Mouse (Mus musculus): ENCODE data around the gene Zfp629. TPM values are rescaled to one million over a fixed set of nuclear protein-coding genes. Genes with fewer than 3 reads are reported as not detected.
A peak's percentile ranks its signal among the peaks of the same experiment; 100 is the strongest.

Gene Zfp629
- polyA plus RNA-seq, 1 experiment from 2014 or later, result 20.4 TPM

DNA sequence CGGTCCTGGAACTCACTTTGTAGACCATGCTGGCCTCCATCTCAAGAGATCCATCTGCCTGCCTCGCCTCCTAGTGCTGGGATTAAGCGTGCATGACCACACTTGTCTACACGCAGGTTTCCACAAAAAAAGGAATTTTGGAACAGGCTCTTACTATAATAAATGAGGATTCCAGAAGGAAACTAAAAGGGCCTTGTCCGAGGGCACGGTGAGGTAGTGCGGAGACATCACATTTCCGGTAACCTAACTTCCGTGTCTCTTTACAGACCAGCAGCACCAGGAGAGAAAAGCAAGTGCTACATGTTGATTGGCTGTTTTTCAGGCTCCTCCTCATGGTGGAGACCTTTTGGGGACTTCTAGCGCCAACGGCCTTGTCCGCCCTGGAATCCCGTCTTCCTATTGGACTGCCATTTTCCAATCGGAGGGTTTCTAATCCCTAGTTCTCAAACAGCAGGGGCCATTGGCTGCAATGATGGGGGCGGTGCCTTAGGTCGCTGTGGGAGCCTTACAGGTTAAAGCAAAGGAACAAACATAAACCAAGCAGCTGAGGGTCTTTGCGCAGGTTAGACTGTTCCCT, 42.6 kb downstream of the Zfp629 start, which contains the start of gene Phkg2:
Gene Phkg2 (plus strand): TSS at position 446 of the 577 bp plus-strand sequence.
- Histone ChIP-seq H3K4me2 (ENCODE audit: low read depth, low read length) (peak within 1 kb of the TSS; percentile 87), H3K9ac (replicated peaks; ENCODE audit: low read depth, low read length) (peak within 1 kb of the TSS; percentile 61), H3K4me1 (ENCODE audit: control insufficient read depth, insufficient read depth, low read length) (peaks cover 17% of the 10 kb centered on the region), H3K27ac (ENCODE audit: low read depth, low read length) (peak within 1 kb of the TSS; percentile 71), H3K4me3 (ENCODE audit: low read depth, low read length) (peak within 1 kb of the TSS; percentile 63), H3K27me3 (ENCODE audit: control insufficient read depth, insufficient read depth, low read length) (no peaks in the 10 kb centered on the region), H3K36me3 (ENCODE audit: control insufficient read depth, insufficient read depth, low read length) (peaks cover 7% of the 10 kb centered on the region; the same call in 1 of the 2 replicates), H3K9me3 (ENCODE audit: control insufficient read depth, low read length) (no peaks in the 10 kb centered on the region)
- under 1% methylated on average over 17 of the region's 17 CpGs for WGBS
- peak; percentile 98 for ATAC-seq (ENCODE audit: low read depth)

- H3K4me3 ChIP-seq (ENCODE audit: low read depth, low read length), result no peak overlapping the region
- ATAC-seq (ENCODE audit: low read depth), result no peak
- 77% methylated on average over 6 of the region's 6 CpGs for WGBS
- H3K27ac ChIP-seq (ENCODE audit: low read depth, low read length), result no peak overlapping the region
- H3K4me1 ChIP-seq (ENCODE audit: control insufficient read depth, insufficient read depth, low read length), result no peaks in the 10 kb centered on the region
- H3K9ac ChIP-seq (replicated peaks; ENCODE audit: low read depth, low read length), result no peak overlapping the region
- H3K36me3 ChIP-seq (ENCODE audit: control insufficient read depth, insufficient read depth, low read length), result peaks cover 32% of the 10 kb centered on the region
- no peak overlapping the region for H3K4me2 ChIP-seq (ENCODE audit: low read depth, low read length)
- H3K27me3 ChIP-seq (ENCODE audit: control insufficient read depth, insufficient read depth, low read length), result no peaks in the 10 kb centered on the region
- no peaks in the 10 kb centered on the region for H3K9me3 ChIP-seq (ENCODE audit: control insufficient read depth, low read length)
Observed at GRCm38 (mm10) chr7:127564381-127565150, 51.0 kb downstream of the Zfp629 start.

GRCm38 (mm10) chr7:127561340-127561858, 54.2 kb downstream of the Zfp629 start, which contains the start of gene Tmem265:
Gene Tmem265 (plus strand): TSS chr7:127561390.
- Histone ChIP-seq H3K27me3 (ENCODE audit: control insufficient read depth, insufficient read depth, low read length) (no peaks in the 10 kb centered on the region), H3K27ac (ENCODE audit: low read depth, low read length) (no peak within 1 kb of the TSS), H3K36me3 (ENCODE audit: control insufficient read depth, insufficient read depth, low read length) (peaks cover 52% of the 10 kb centered on the region), H3K4me1 (ENCODE audit: control insufficient read depth, insufficient read depth, low read length) (no peaks in the 10 kb centered on the region), H3K9me3 (ENCODE audit: control insufficient read depth, low read length) (no peaks in the 10 kb centered on the region), H3K4me2 (ENCODE audit: low read depth, low read length) (no peak within 1 kb of the TSS), H3K9ac (replicated peaks; ENCODE audit: low read depth, low read length) (no peak within 1 kb of the TSS), H3K4me3 (ENCODE audit: low read depth, low read length) (no peak within 1 kb of the TSS)
- 91% methylated on average over 5 of the region's 5 CpGs for WGBS
- no peak for ATAC-seq (ENCODE audit: low read depth)

GRCm38 (mm10) chr7:127560580-127560979, 55.0 kb downstream of the Zfp629 start:
- 97% methylated on average over 11 of the region's 11 CpGs for WGBS
- ATAC-seq (ENCODE audit: low read depth), result no peak

More at GRCm38 (mm10) chr7:127560580-127560979, 55.0 kb downstream of the Zfp629 start:
- Histone ChIP-seq H3K9me3 (ENCODE audit: control insufficient read depth, low read length) (no peaks in the 10 kb centered on the region), H3K4me2 (ENCODE audit: low read depth, low read length) (no peak overlapping the region), H3K9ac (replicated peaks; ENCODE audit: low read depth, low read length) (no peak overlapping the region), H3K27ac (ENCODE audit: low read depth, low read length) (no peak overlapping the region), H3K4me3 (ENCODE audit: low read depth, low read length) (no peak overlapping the region), H3K4me1 (ENCODE audit: control insufficient read depth, insufficient read depth, low read length) (no peaks in the 10 kb centered on the region), H3K36me3 (ENCODE audit: control insufficient read depth, insufficient read depth, low read length) (peaks cover 57% of the 10 kb centered on the region), H3K27me3 (ENCODE audit: control insufficient read depth, insufficient read depth, low read length) (no peaks in the 10 kb centered on the region)

Other genes with a start within 250 kb of the Zfp629 start
- 8.4 and 9.1 TPM in 2 replicates for gene Zfp747, start 239.7 kb downstream of the Zfp629 start, polyA plus RNA-seq (2014; fragmentation: Nextera tagmentation; extraction: Ambion mirVana)
- 5.6 and 6.7 TPM in 2 replicates for gene 9130019O22Rik, start 228.6 kb downstream of the Zfp629 start, polyA plus RNA-seq (2014; fragmentation: Nextera tagmentation; extraction: Ambion mirVana)
- gene E430018J23Rik, start 222.2 kb downstream of the Zfp629 start, polyA plus RNA-seq (2014; fragmentation: Nextera tagmentation; extraction: Ambion mirVana), result 6.0 and 7.8 TPM in 2 replicates
- gene Zfp764, start 209.0 kb downstream of the Zfp629 start, polyA plus RNA-seq (2014; fragmentation: Nextera tagmentation; extraction: Ambion mirVana), result 5.5 and 5.7 TPM in 2 replicates
- 35.7 and 37.2 TPM in 2 replicates for gene Zfp688, start 193.7 kb downstream of the Zfp629 start, polyA plus RNA-seq (2014; fragmentation: Nextera tagmentation; extraction: Ambion mirVana)
- 16.1 and 18.2 TPM in 2 replicates for gene Zfp689, start 166.6 kb downstream of the Zfp629 start, polyA plus RNA-seq (2014; fragmentation: Nextera tagmentation; extraction: Ambion mirVana)
- 35.8 and 38.8 TPM in 2 replicates for gene Prr14, start 156.2 kb downstream of the Zfp629 start, polyA plus RNA-seq (2014; fragmentation: Nextera tagmentation; extraction: Ambion mirVana)
- gene Fbrs, start 136.6 kb downstream of the Zfp629 start, polyA plus RNA-seq (2014; fragmentation: Nextera tagmentation; extraction: Ambion mirVana), result 15.5 TPM in 2 replicates
- gene Srcap, start 103.8 kb downstream of the Zfp629 start, polyA plus RNA-seq (2014; fragmentation: Nextera tagmentation; extraction: Ambion mirVana), result 53.0 and 66.7 TPM in 2 replicates
- gene Gm42715, start 96.2 kb downstream of the Zfp629 start, polyA plus RNA-seq (2014; fragmentation: Nextera tagmentation; extraction: Ambion mirVana), result 18.3 and 19.7 TPM in 2 replicates
- 7.2 TPM in 2 replicates for gene Tmem265, start 54.4 kb downstream of the Zfp629 start, polyA plus RNA-seq (2014; fragmentation: Nextera tagmentation; extraction: Ambion mirVana)
- 62.1 and 69.6 TPM in 2 replicates for gene Phkg2, start 42.5 kb downstream of the Zfp629 start, polyA plus RNA-seq (2014; fragmentation: Nextera tagmentation; extraction: Ambion mirVana)
- gene Ccdc189, start 27.2 kb downstream of the Zfp629 start, polyA plus RNA-seq (2014; fragmentation: Nextera tagmentation; extraction: Ambion mirVana), result 7.8 and 10.6 TPM in 2 replicates
- 31.2 and 39.6 TPM in 2 replicates for gene Rnf40, start 27.0 kb downstream of the Zfp629 start, polyA plus RNA-seq (2014; fragmentation: Nextera tagmentation; extraction: Ambion mirVana)
- 36.0 and 45.7 TPM in 2 replicates for gene Bcl7c, start 93.1 kb upstream of the Zfp629 start, polyA plus RNA-seq (2014; fragmentation: Nextera tagmentation; extraction: Ambion mirVana)
- 2.7 and 3.6 TPM in 2 replicates for gene Ctf1, start 96.9 kb upstream of the Zfp629 start, polyA plus RNA-seq (2014; fragmentation: Nextera tagmentation; extraction: Ambion mirVana)
- 0.27 TPM in 1 of 2 replicates, not detected in the other for gene Ctf2, start 116.4 kb upstream of the Zfp629 start, polyA plus RNA-seq (2014; fragmentation: Nextera tagmentation; extraction: Ambion mirVana)
- gene Fbxl19, start 128.7 kb upstream of the Zfp629 start, polyA plus RNA-seq (2014; fragmentation: Nextera tagmentation; extraction: Ambion mirVana), result 6.5 and 9.1 TPM in 2 replicates
- gene Orai3, start 154.0 kb upstream of the Zfp629 start, polyA plus RNA-seq (2014; fragmentation: Nextera tagmentation; extraction: Ambion mirVana), result 4.6 and 6.8 TPM in 2 replicates
- gene Setd1a, start 160.9 kb upstream of the Zfp629 start, polyA plus RNA-seq (2014; fragmentation: Nextera tagmentation; extraction: Ambion mirVana), result 22.4 and 23.3 TPM in 2 replicates
- 0.64 TPM in 1 of 2 replicates, not detected in the other for gene Gm49388, start 169.8 kb upstream of the Zfp629 start, polyA plus RNA-seq (2014; fragmentation: Nextera tagmentation; extraction: Ambion mirVana)
- 7.0 and 9.6 TPM in 2 replicates for gene Hsd3b7, start 184.8 kb upstream of the Zfp629 start, polyA plus RNA-seq (2014; fragmentation: Nextera tagmentation; extraction: Ambion mirVana)
- 9.8 and 13.5 TPM in 2 replicates for gene Stx4a, start 208.5 kb upstream of the Zfp629 start, polyA plus RNA-seq (2014; fragmentation: Nextera tagmentation; extraction: Ambion mirVana)
- gene Stx1b, start 208.8 kb upstream of the Zfp629 start, polyA plus RNA-seq (2014; fragmentation: Nextera tagmentation; extraction: Ambion mirVana), result 65.9 and 66.9 TPM in 2 replicates

Data from neural tube, embryonic 14.5 days (tissue).